In the genomic region with DNA sequence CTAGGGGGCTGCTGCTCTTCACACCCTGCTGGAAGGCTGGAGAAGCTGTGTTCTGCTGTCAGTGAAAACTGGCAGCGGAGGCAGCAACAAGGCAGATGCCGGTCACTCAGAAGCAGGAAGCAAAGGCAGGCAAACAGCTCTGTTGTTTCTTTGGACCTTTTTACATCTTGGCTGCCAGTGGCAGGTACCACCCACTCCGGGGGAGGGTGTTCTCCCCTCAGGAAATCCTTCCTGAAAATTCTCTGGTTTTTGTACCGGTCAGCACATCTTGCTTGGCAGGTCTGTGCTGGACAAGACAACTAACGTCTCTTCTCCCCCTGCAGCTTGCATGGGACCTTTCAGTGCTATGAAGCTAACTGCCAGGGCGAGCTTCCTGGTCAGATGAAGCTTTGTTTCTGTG, we compare ENCODE assay signal across 18 mouse cellular contexts. TPM values are rescaled to one million over a fixed set of nuclear protein-coding genes. Genes with fewer than 3 reads are reported as not detected.
A peak's percentile ranks its signal among the peaks of the same experiment; 100 is the strongest.
DNase-seq lines count a peak whose midpoint lies in the region; ATAC-seq and TF ChIP-seq lines count a peak whose summit lies in the region.
"Had no signal": no experiment of that assay in that cellular context is flagged by ENCODE, and none has a peak within 500 bp of the region (broad histone marks: within the 10 kb centered on the region; RNA-seq: fewer than 3 reads in every experiment).

No protein-coding gene starts in this region.

- no peaks in the 10 kb centered on the region for H3K36me3 ChIP-seq in kidney, embryonic 15.5 days
- no peaks in the 10 kb centered on the region for H3K36me3 ChIP-seq in lung, embryonic 14.5 days (ENCODE audit: insufficient read depth)
- no peaks in the 10 kb centered on the region for H3K36me3 ChIP-seq in forebrain, embryonic 12.5 days (replicated peaks)
- H3K36me3 ChIP-seq: embryonic facial prominence, embryonic 12.5 days; hindbrain, embryonic 10.5 days had no signal

- no peak overlapping the region for H3K9ac ChIP-seq in kidney, embryonic 15.5 days
- H3K9ac ChIP-seq in lung, embryonic 14.5 days = no peak overlapping the region
- H3K9ac ChIP-seq in forebrain, embryonic 12.5 days = no peak overlapping the region
- H3K9ac ChIP-seq: embryonic facial prominence, embryonic 12.5 days; hindbrain, embryonic 14.5 days had no signal

- WGBS in kidney, embryonic 15.5 days = 47% methylated on average over 6 of the region's 6 CpGs
- 49% methylated on average over 6 of the region's 6 CpGs for WGBS in lung, embryonic 14.5 days
- 82% methylated on average over 6 of the region's 6 CpGs for WGBS in forebrain, embryonic 12.5 days

- DNase-seq in adrenal gland, postnatal 14 days = peak; percentile 6
- no peak for DNase-seq in adrenal gland, adult 8-10 months
- DNase-seq in kidney, adult 11 months = peak; percentile 17
- DNase-seq in lung, embryonic 14.5 days = peak; percentile 6
- DNase-seq in lung, postnatal 36 days = no peak
- DNase-seq in cerebellum, postnatal 10 days = no peak
- DNase-seq: cerebellum, adult 11 months; cerebellum, adult 8-10 months; cerebellum, postnatal 25 days; gastrocnemius, adult 2 months; gastrocnemius, postnatal 25 days; heart, postnatal 10 days had no signal

- no peak for ATAC-seq in kidney, embryonic 15.5 days (replicated peaks; ENCODE audit: low FRiP score)
- ATAC-seq in lung, embryonic 14.5 days (ENCODE audit: insufficient read depth) = no peak
- ATAC-seq in forebrain, embryonic 12.5 days (ENCODE audit: low FRiP score) = no peak
- ATAC-seq: forebrain, embryonic 16.5 days had no signal

- H3K4me3 ChIP-seq in kidney, embryonic 15.5 days (replicated peaks) = no peak overlapping the region
- H3K4me3 ChIP-seq in lung, embryonic 14.5 days (ENCODE audit: low read depth, low read length) = no peak overlapping the region
- no peak overlapping the region for H3K4me3 ChIP-seq in forebrain, embryonic 12.5 days (replicated peaks)
- H3K4me3 ChIP-seq: embryonic facial prominence, embryonic 12.5 days; gastrocnemius, adult 2 months; hindbrain, embryonic 10.5 days had no signal

- no peak overlapping the region for H3K27ac ChIP-seq in kidney, embryonic 15.5 days
- H3K27ac ChIP-seq in lung, embryonic 14.5 days (ENCODE audit: low read depth) = no peak overlapping the region
- H3K27ac ChIP-seq in forebrain, embryonic 12.5 days = no peak overlapping the region
- H3K27ac ChIP-seq: embryonic facial prominence, embryonic 12.5 days; gastrocnemius, adult 2 months; hindbrain, embryonic 10.5 days; hindbrain, embryonic 14.5 days had no signal

- H3K9me3 ChIP-seq in kidney, embryonic 15.5 days (replicated peaks) = no peaks in the 10 kb centered on the region
- H3K9me3 ChIP-seq in lung, embryonic 14.5 days (ENCODE audit: low read depth, low read length) = no peaks in the 10 kb centered on the region
- no peaks in the 10 kb centered on the region for H3K9me3 ChIP-seq in forebrain, embryonic 12.5 days
- H3K9me3 ChIP-seq: embryonic facial prominence, embryonic 12.5 days; hindbrain, embryonic 10.5 days had no signal

- no peak for TF ChIP-seq CTCF in lung, embryonic 14.5 days (IDR thresholded peaks at IDR 0.05; ENCODE audit: low read depth)

- no peak overlapping the region for H3K4me2 ChIP-seq in kidney, embryonic 15.5 days
- H3K4me2 ChIP-seq in lung, embryonic 14.5 days = no peak overlapping the region
- H3K4me2 ChIP-seq in forebrain, embryonic 12.5 days = no peak overlapping the region
- H3K4me2 ChIP-seq: embryonic facial prominence, embryonic 12.5 days; hindbrain, embryonic 14.5 days had no signal

- H3K4me1 ChIP-seq in kidney, embryonic 15.5 days = no peaks in the 10 kb centered on the region
- no peaks in the 10 kb centered on the region for H3K4me1 ChIP-seq in lung, embryonic 14.5 days (ENCODE audit: insufficient read depth)
- H3K4me1 ChIP-seq in forebrain, embryonic 12.5 days = no peaks in the 10 kb centered on the region; the same call in 1 of the 2 replicates
- H3K4me1 ChIP-seq: embryonic facial prominence, embryonic 12.5 days had no signal

- no peaks in the 10 kb centered on the region for H3K27me3 ChIP-seq in kidney, embryonic 15.5 days
- no peaks in the 10 kb centered on the region for H3K27me3 ChIP-seq in lung, embryonic 14.5 days (ENCODE audit: insufficient read depth, low read length)
- no peaks in the 10 kb centered on the region for H3K27me3 ChIP-seq in forebrain, embryonic 12.5 days
- H3K27me3 ChIP-seq: embryonic facial prominence, embryonic 12.5 days had no signal

RNA-seq across cellular contexts. Expression of gene Rpl10-ps3, which starts 30.8 kb away (rescaled TPM):
- 879 and 1,024 TPM in 2 replicates for total RNA-seq in adrenal gland, postnatal 14 days (2021)
- total RNA-seq in adrenal gland, adult 8-10 months (2022) = 1,000 to 10,000 TPM; 1,030 to 1,496 (median 1,206) TPM
- polyA plus RNA-seq in kidney, embryonic 15.5 days (2015; fragmentation: Nextera tagmentation; extraction: Ambion mirVana) = 231 and 320 TPM in 2 replicates
- 345 and 357 TPM in 2 replicates for polyA plus RNA-seq in lung, embryonic 14.5 days (2014; fragmentation: Nextera tagmentation; extraction: Ambion mirVana)
- 110 and 119 TPM in 2 replicates for polyA plus RNA-seq in forebrain, embryonic 12.5 days (2016; fragmentation: Nextera tagmentation; extraction: Ambion mirVana)

Comparison
In these comparisons a context has a peak if more than half of its experiments do, and no peak if none do; other contexts are left out.
1. DNase-seq: peak in adrenal gland, postnatal 14 days (single experiment), kidney, adult 11 months (single experiment) and lung, embryonic 14.5 days (single experiment); none in adrenal gland, adult 8-10 months (single experiment), lung, postnatal 36 days (single experiment) and cerebellum, postnatal 10 days (0 of 2).